Mouse (Mus musculus) ES-Bruce4 (cell line): ENCODE data around the gene Tmem26. TPM values are rescaled to one million over a fixed set of nuclear protein-coding genes. Genes with fewer than 3 reads are reported as not detected.

Experiments
- H3K27ac ChIP-seq: 2 replicates; pipeline ENCODE4 v1.5.1; 2012; ENCODE audit warnings: low read length, inconsistent platforms; ENCODE audit not compliant: insufficient read depth
- H3K27me3 ChIP-seq: 2 replicates; pipeline ENCODE4 v1.6.1; 2012; ENCODE audit warnings: mild to moderate bottlenecking, low read length, inconsistent platforms; ENCODE audit not compliant: control insufficient read depth, poor library complexity, insufficient read depth, severe bottlenecking
- H3K36me3 ChIP-seq: 2 replicates; pipeline ENCODE4 v1.6.1; 2012; ENCODE audit warnings: inconsistent platforms, mild to moderate bottlenecking, low read length, moderate library complexity; ENCODE audit not compliant: control insufficient read depth, poor library complexity, insufficient read depth, severe bottlenecking
- H3K4me1 ChIP-seq: one replicate; pipeline ENCODE4 v1.8.1; 2011; ENCODE audit warnings: low read length; ENCODE audit not compliant: control insufficient read depth, insufficient read depth
- H3K4me3 ChIP-seq: 2 replicates; pipeline ENCODE4 v1.5.1; 2011; ENCODE audit warnings: low read depth, mild to moderate bottlenecking, low read length
- H3K9ac ChIP-seq: 2 replicates; pipeline ENCODE4 v1.6.1; 2012; ENCODE audit warnings: low read depth, mild to moderate bottlenecking, inconsistent platforms; ENCODE audit not compliant: poor library complexity, severe bottlenecking
- H3K9me3 ChIP-seq: replicated peaks from 2 replicates; pipeline ENCODE4 v1.6.1; 2012; ENCODE audit warnings: mild to moderate bottlenecking, low read length, inconsistent platforms; ENCODE audit not compliant: control insufficient read depth, poor library complexity, insufficient read depth, severe bottlenecking
- CTCF ChIP-seq: IDR thresholded peaks from one replicate; pipeline ENCODE4 v1.8.1; 2011; ENCODE audit warnings: low read depth, low read length
- EP300 ChIP-seq: IDR thresholded peaks from 2 replicates; pipeline ENCODE4 v1.6.1; 2011; ENCODE audit warnings: low read depth, low read length; ENCODE audit not compliant: insufficient read depth
- POLR2A ChIP-seq: IDR thresholded peaks from one replicate; pipeline ENCODE4 v1.8.1; 2011; ENCODE audit warnings: low read length; ENCODE audit not compliant: insufficient read depth
- polyA plus RNA-seq: library from polyadenylated mRNA; stranded (reverse); fragments of >200 nt; gene quantifications from 2 replicates; pipeline ENCODE4 v1.2.4, GENCODE M21; 2011; ENCODE audit warnings: low read depth; ENCODE audit not compliant: missing spikeins, insufficient read depth, insufficient read length

Tmem26 gene
- polyA plus RNA-seq, 1 experiment, result not detected

DNA sequence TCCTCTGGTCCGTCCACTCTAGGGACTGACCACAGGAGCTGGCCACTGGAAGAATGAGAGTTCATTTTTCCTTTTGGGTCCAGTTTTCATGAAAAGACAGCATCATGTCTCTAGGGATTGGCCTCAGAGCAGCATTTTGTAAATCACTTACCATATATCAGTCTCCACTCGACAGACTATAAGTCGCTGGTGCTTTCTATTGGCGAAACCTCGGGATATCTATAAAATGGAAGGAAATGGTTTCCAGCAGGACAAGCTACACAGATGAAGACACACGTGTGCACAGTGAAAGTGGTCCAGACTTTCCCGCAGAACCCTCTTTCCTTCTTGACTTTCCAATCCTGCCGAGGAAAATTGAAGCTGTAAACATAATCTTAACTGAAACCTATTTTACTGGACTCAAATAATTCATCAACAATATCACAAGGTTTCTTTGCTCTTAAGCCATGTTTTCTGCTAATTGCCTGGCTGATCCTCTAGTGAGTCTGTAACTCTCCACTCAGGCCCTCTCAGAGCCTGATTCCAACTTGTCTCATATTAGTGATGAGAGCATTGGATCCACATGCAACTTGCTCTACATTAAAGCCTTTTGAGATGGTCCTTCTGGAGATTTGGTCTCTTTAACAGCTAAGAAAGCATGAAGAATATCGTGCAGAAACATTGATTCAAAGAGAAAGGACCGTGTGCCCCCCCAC lies 94.8 kb downstream of the Tmem26 start:
- TF ChIP-seq POLR2A (no peak), CTCF (no peak), EP300 (no peak)
- Histone ChIP-seq H3K9me3 (no peaks in the 10 kb centered on the region), H3K27ac (no peak overlapping the region), H3K36me3 (no peaks in the 10 kb centered on the region), H3K9ac (no peak overlapping the region), H3K27me3 (no peaks in the 10 kb centered on the region), H3K4me1 (no peaks in the 10 kb centered on the region), H3K4me3 (no peak overlapping the region)

DNA sequence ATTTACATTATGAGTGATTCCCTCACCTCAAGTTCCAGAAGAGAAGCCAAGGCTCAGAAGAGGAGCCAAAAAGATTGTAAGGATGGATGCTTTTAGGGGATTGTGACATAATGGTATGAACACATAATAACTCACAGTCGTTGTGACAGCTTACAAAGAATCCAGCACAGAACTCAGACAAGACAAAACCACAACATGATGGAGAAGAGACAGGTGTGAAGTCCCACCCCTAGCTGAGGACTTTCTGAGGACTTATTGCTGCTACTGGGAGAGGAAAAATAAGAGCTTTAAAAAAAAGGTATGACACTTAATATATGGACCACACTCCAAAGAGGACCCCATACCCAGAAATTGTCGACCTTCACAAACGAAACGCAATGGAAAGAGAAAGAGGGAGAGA lies 101.1 kb downstream of the Tmem26 start:
- H3K4me3 ChIP-seq, result no peak overlapping the region
- H3K4me1 ChIP-seq, result no peaks in the 10 kb centered on the region
- H3K9ac ChIP-seq, result no peak overlapping the region
- H3K27ac ChIP-seq, result no peak overlapping the region
- H3K36me3 ChIP-seq, result no peaks in the 10 kb centered on the region
- no peak for TF ChIP-seq POLR2A
- TF ChIP-seq EP300, result no peak
- no peak for TF ChIP-seq CTCF
- H3K27me3 ChIP-seq, result no peaks in the 10 kb centered on the region
- H3K9me3 ChIP-seq, result no peaks in the 10 kb centered on the region

Other genes with a start within 250 kb of the Tmem26 start
- not detected in 2 replicates for gene Cabcoco1, start 181.8 kb upstream of the Tmem26 start, polyA plus RNA-seq